Mouse (Mus musculus) intestine, embryonic 14.5 days (tissue): ENCODE results near the gene Ripor2. TPM values are rescaled to one million over a fixed set of nuclear protein-coding genes. Genes with fewer than 3 reads are reported as not detected.

Experiments
- ATAC-seq: fragments of 200-750 bp; cut with Nextera tagmentation; replicated peaks from 2 replicates; pipeline ENCODE4 v1.8.0; 2017; ENCODE audit warnings: low read depth, moderate number of reproducible peaks, moderate TSS enrichment, moderate library complexity; ENCODE audit not compliant: low FRiP score, low TSS enrichment
- DNase-seq: peaks from one replicate; pipeline ENCODE4 v3.0.0-alpha.2; 2018; ENCODE audit warnings: low spot score
- H3K27ac ChIP-seq: fragments of 300-500 bp; sonication (generic); 2 replicates; pipeline ENCODE4 v1.5.1; 2014; ENCODE audit warnings: low read depth, mild to moderate bottlenecking, control low read depth
- H3K27me3 ChIP-seq: fragments of 300-500 bp; sonication (generic); replicated peaks from 2 replicates; pipeline ENCODE4 v1.6.1; 2014; ENCODE audit warnings: low read length, control low read depth; ENCODE audit not compliant: control insufficient read depth, insufficient read depth
- H3K36me3 ChIP-seq: fragments of 300-500 bp; sonication (generic); 2 replicates; pipeline ENCODE4 v1.6.1; 2014; ENCODE audit warnings: low read length, control low read depth; ENCODE audit not compliant: control insufficient read depth, insufficient read depth
- H3K4me1 ChIP-seq: fragments of 300-500 bp; sonication (generic); replicated peaks from 2 replicates; pipeline ENCODE4 v1.6.1; 2014; ENCODE audit warnings: low read length, control low read depth, mixed read lengths; ENCODE audit not compliant: control insufficient read depth, insufficient read depth
- H3K4me2 ChIP-seq: fragments of 300-500 bp; sonication (generic); 2 replicates; pipeline ENCODE4 v1.6.1; 2014; ENCODE audit warnings: low read length
- H3K4me3 ChIP-seq: fragments of 300-500 bp; sonication (generic); 2 replicates; pipeline ENCODE4 v1.5.1; 2014; ENCODE audit warnings: low read depth, low read length, control low read depth, mixed read lengths
- H3K9ac ChIP-seq: fragments of 300-500 bp; sonication (generic); 2 replicates; pipeline ENCODE4 v1.6.1; 2014; ENCODE audit warnings: mild to moderate bottlenecking, low read length
- H3K9me3 ChIP-seq: fragments of 300-500 bp; sonication (generic); 2 replicates; pipeline ENCODE4 v1.6.1; 2016; ENCODE audit warnings: low read length, control low read depth; ENCODE audit not compliant: control insufficient read depth
- WGBS: fragments of 180-500 bp; shearing (Covaris S2); extraction: QIAGEN DNeasy Blood & Tissue Kit; methylation state at CpG from one replicate; pipeline ENCODE4 v1.1.7; 2014; 5-methylcytosine and 5-hydroxymethylcytosine counted together
- polyA plus RNA-seq: library from polyadenylated mRNA; unstranded; fragments of >200 nt; fragmentation: Nextera tagmentation; extraction: Ambion mirVana; gene quantifications from 2 replicates; pipeline ENCODE4 v1.2.1, GENCODE M21; 2014

Gene Ripor2
- polyA plus RNA-seq, 1 experiment from 2014 or later = 1.7 TPM

GRCm38 (mm10) chr13:24651018-24651417, 69.0 kb downstream of the Ripor2 start:
- ATAC-seq = no peak
- Histone ChIP-seq H3K27me3 (no peaks in the 10 kb centered on the region), H3K36me3 (no peaks in the 10 kb centered on the region), H3K4me3 (no peak overlapping the region), H3K4me1 (no peaks in the 10 kb centered on the region), H3K9ac (no peak overlapping the region), H3K9me3 (no peaks in the 10 kb centered on the region), H3K27ac (no peak overlapping the region), H3K4me2 (no peak overlapping the region)
- 85% methylated on average over 3 of the region's 3 CpGs for WGBS
- DNase-seq = no peak

- ATAC-seq (no peak), DNase-seq (no peak)
- H3K27ac ChIP-seq = no peak overlapping the region
These were observed 73.1 kb downstream of the Ripor2 start for GRCm38 (mm10) chr13:24654919-24655635.

GRCm38 (mm10) chr13:24656719-24657497, 74.9 kb downstream of the Ripor2 start:
- H3K9ac ChIP-seq = no peak overlapping the region
- H3K9me3 ChIP-seq = no peaks in the 10 kb centered on the region
- no peak overlapping the region for H3K4me3 ChIP-seq
- no peaks in the 10 kb centered on the region for H3K36me3 ChIP-seq
- no peak for ATAC-seq
- WGBS = 57% methylated on average over 15 of the region's 15 CpGs
- no peak overlapping the region for H3K27ac ChIP-seq
- no peaks in the 10 kb centered on the region for H3K27me3 ChIP-seq
- no peak for DNase-seq
- no peak overlapping the region for H3K4me2 ChIP-seq
- no peaks in the 10 kb centered on the region for H3K4me1 ChIP-seq

More at GRCm38 (mm10) chr13:24654919-24655635, 73.1 kb downstream of the Ripor2 start:
- H3K9me3 ChIP-seq = no peaks in the 10 kb centered on the region
- no peak overlapping the region for H3K4me3 ChIP-seq
- no peak overlapping the region for H3K9ac ChIP-seq
- no peaks in the 10 kb centered on the region for H3K4me1 ChIP-seq
- no peaks in the 10 kb centered on the region for H3K36me3 ChIP-seq
- no peak overlapping the region for H3K4me2 ChIP-seq
- WGBS = 68% methylated on average over 12 of the region's 12 CpGs
- no peaks in the 10 kb centered on the region for H3K27me3 ChIP-seq

- Histone ChIP-seq H3K9me3 (no peaks in the 10 kb centered on the region), H3K4me2 (no peak overlapping the region), H3K36me3 (no peaks in the 10 kb centered on the region), H3K4me1 (no peaks in the 10 kb centered on the region), H3K27ac (no peak overlapping the region), H3K27me3 (no peaks in the 10 kb centered on the region), H3K9ac (no peak overlapping the region), H3K4me3 (no peak overlapping the region)
- no peak for ATAC-seq
- 82% methylated on average over 4 of the region's 4 CpGs for WGBS
- no peak for DNase-seq
These were observed 84.8 kb downstream of the Ripor2 start for GRCm38 (mm10) chr13:24666763-24667162.

- H3K4me1 ChIP-seq = no peaks in the 10 kb centered on the region
- DNase-seq = no peak
- H3K9me3 ChIP-seq = no peaks in the 10 kb centered on the region
- H3K4me3 ChIP-seq = no peak overlapping the region
- WGBS = 55% methylated on average over 2 of the region's 2 CpGs
- no peaks in the 10 kb centered on the region for H3K36me3 ChIP-seq
- no peak for ATAC-seq
- H3K27me3 ChIP-seq = no peaks in the 10 kb centered on the region
- no peak overlapping the region for H3K27ac ChIP-seq
- no peak overlapping the region for H3K4me2 ChIP-seq
- no peak overlapping the region for H3K9ac ChIP-seq
These were observed 86.6 kb downstream of the Ripor2 start for GRCm38 (mm10) chr13:24668556-24668955.

- ATAC-seq (no peak), DNase-seq (no peak)
- Histone ChIP-seq H3K27me3 (no peaks in the 10 kb centered on the region), H3K9ac (no peak overlapping the region), H3K36me3 (no peaks in the 10 kb centered on the region), H3K4me3 (no peak overlapping the region), H3K9me3 (no peaks in the 10 kb centered on the region), H3K27ac (no peak overlapping the region), H3K4me2 (no peak overlapping the region), H3K4me1 (no peaks in the 10 kb centered on the region)
- WGBS = 78% methylated on average over 2 of the region's 2 CpGs
These were observed 88.7 kb downstream of the Ripor2 start for GRCm38 (mm10) chr13:24670676-24671075.

- Histone ChIP-seq H3K4me2 (no peak overlapping the region), H3K9ac (no peak overlapping the region), H3K36me3 (no peaks in the 10 kb centered on the region), H3K9me3 (no peaks in the 10 kb centered on the region), H3K27ac (no peak overlapping the region), H3K4me3 (no peak overlapping the region), H3K4me1 (no peaks in the 10 kb centered on the region), H3K27me3 (no peaks in the 10 kb centered on the region)
- WGBS = 44% methylated on average over 15 of the region's 15 CpGs
- ATAC-seq = no peak
- DNase-seq = no peak
These were observed 97.2 kb downstream of the Ripor2 start for GRCm38 (mm10) chr13:24679027-24679680.

- H3K4me2 ChIP-seq = no peak overlapping the region
- no peak overlapping the region for H3K9ac ChIP-seq
- ATAC-seq (no peak), DNase-seq (no peak)
- H3K36me3 ChIP-seq = no peaks in the 10 kb centered on the region
- H3K4me1 ChIP-seq = no peaks in the 10 kb centered on the region
- no peaks in the 10 kb centered on the region for H3K9me3 ChIP-seq
- H3K27ac ChIP-seq = no peak overlapping the region
- H3K4me3 ChIP-seq = no peak overlapping the region
- H3K27me3 ChIP-seq = no peaks in the 10 kb centered on the region
- WGBS = 96% methylated on average over 4 of the region's 4 CpGs
These were observed 99.0 kb downstream of the Ripor2 start for GRCm38 (mm10) chr13:24680951-24681350.
